ENCODE assay signal across 9 mouse cellular contexts in genomic region chr10:62328886-62329412, GRCm38 (mm10). TPM values are rescaled to one million over a fixed set of nuclear protein-coding genes. Genes with fewer than 3 reads are reported as not detected.
DNase-seq lines count a peak whose midpoint lies in the region; ATAC-seq and TF ChIP-seq lines count a peak whose summit lies in the region.
"Had no signal": no experiment of that assay in that cellular context is flagged by ENCODE, and none has a peak within 500 bp of the region (broad histone marks: within the 10 kb centered on the region; RNA-seq: fewer than 3 reads in every experiment).

No protein-coding gene starts in this region.

- H3K4me1 ChIP-seq in heart, embryonic 11.5 days (ENCODE audit: control insufficient read depth, insufficient read depth, low read length) = peaks cover 73% of the 10 kb centered on the region
- peaks cover 41% of the 10 kb centered on the region for H3K4me1 ChIP-seq in thymus, adult 2 months (replicated peaks; ENCODE audit: control insufficient read depth, insufficient read depth, low read length)
- H3K4me1 ChIP-seq in heart, embryonic 16.5 days (ENCODE audit: control insufficient read depth, insufficient read depth, low read length) = peaks cover 68% of the 10 kb centered on the region
- H3K4me1 ChIP-seq in stomach, postnatal 0 days (replicated peaks; ENCODE audit: control insufficient read depth, insufficient read depth) = no peaks in the 10 kb centered on the region

- H3K4me2 ChIP-seq in heart, embryonic 11.5 days = no peak overlapping the region
- no peak overlapping the region for H3K4me2 ChIP-seq in heart, embryonic 16.5 days (ENCODE audit: low read depth, low read length)
- no peak overlapping the region for H3K4me2 ChIP-seq in stomach, postnatal 0 days (replicated peaks; ENCODE audit: low read depth)

- no peaks in the 10 kb centered on the region for H3K9me3 ChIP-seq in heart, embryonic 11.5 days (replicated peaks; ENCODE audit: control insufficient read depth, low read length)
- no peaks in the 10 kb centered on the region for H3K9me3 ChIP-seq in heart, embryonic 16.5 days (replicated peaks; ENCODE audit: control insufficient read depth, low read length)
- no peaks in the 10 kb centered on the region for H3K9me3 ChIP-seq in stomach, postnatal 0 days (ENCODE audit: control insufficient read depth, low read length)

- no peaks in the 10 kb centered on the region for H3K27me3 ChIP-seq in heart, embryonic 11.5 days (ENCODE audit: control insufficient read depth, insufficient read depth, low read length)
- H3K27me3 ChIP-seq in thymus, adult 2 months (ENCODE audit: control insufficient read depth, insufficient read depth, low read length) = no peaks in the 10 kb centered on the region
- H3K27me3 ChIP-seq in heart, embryonic 16.5 days (ENCODE audit: control insufficient read depth, insufficient read depth, low read length) = no peaks in the 10 kb centered on the region
- H3K27me3 ChIP-seq in stomach, postnatal 0 days (ENCODE audit: control insufficient read depth, insufficient read depth, low read length) = no peaks in the 10 kb centered on the region

- peak overlapping the region; percentile 90 for H3K27ac ChIP-seq in heart, embryonic 11.5 days (ENCODE audit: low read depth, low read length)
- no peak overlapping the region for H3K27ac ChIP-seq in thymus, adult 2 months (ENCODE audit: control insufficient read depth, insufficient read depth, low read length)
- peak overlapping the region; percentile 95 for H3K27ac ChIP-seq in heart, embryonic 16.5 days (ENCODE audit: low read length)
- H3K27ac ChIP-seq in stomach, postnatal 0 days (replicated peaks) = no peak overlapping the region

- no peak for TF ChIP-seq CTCF in thymus, adult 2 months (IDR thresholded peaks at IDR 0.05; ENCODE audit: borderline replicate concordance, control insufficient read depth, extremely low read depth, insufficient read depth, low read length, poor library complexity)
- peak; percentile 43 for TF ChIP-seq CTCF in stomach, postnatal 0 days (IDR thresholded peaks at IDR 0.05; ENCODE audit: low read depth)

- no peak for TF ChIP-seq POLR2A in thymus, adult 2 months (IDR thresholded peaks at IDR 0.05; ENCODE audit: control insufficient read depth, extremely low read depth, insufficient read depth, low read length, poor library complexity)

- WGBS in heart, embryonic 11.5 days (ENCODE audit: insufficient replicate concordance) = 86% methylated on average over 10 of the region's 10 CpGs
- WGBS in thymus, adult 2 months = 33% methylated on average over 10 of the region's 10 CpGs
- 84% methylated on average over 10 of the region's 10 CpGs for WGBS in heart, embryonic 16.5 days
- 89% methylated on average over 10 of the region's 10 CpGs for WGBS in stomach, postnatal 0 days

- H3K36me3 ChIP-seq in heart, embryonic 11.5 days (ENCODE audit: control insufficient read depth, insufficient read depth, low read length) = peaks cover 3% of the 10 kb centered on the region; the same call in 1 of the 2 replicates
- no peaks in the 10 kb centered on the region for H3K36me3 ChIP-seq in thymus, adult 2 months (ENCODE audit: control insufficient read depth, insufficient read depth, low read length)
- 0 out of 2 replicates have a peak, but pooled peaks cover 2% of the 10 kb centered on the region for H3K36me3 ChIP-seq in heart, embryonic 16.5 days (ENCODE audit: control insufficient read depth, insufficient read depth)
- no peaks in the 10 kb centered on the region for H3K36me3 ChIP-seq in stomach, postnatal 0 days (ENCODE audit: control insufficient read depth, insufficient read depth, low read length)

- no peak overlapping the region for H3K4me3 ChIP-seq in heart, embryonic 11.5 days (ENCODE audit: low read depth, low read length)
- H3K4me3 ChIP-seq in thymus, adult 2 months (ENCODE audit: control insufficient read depth, insufficient read depth, low read length) = no peak overlapping the region
- H3K4me3 ChIP-seq in heart, embryonic 16.5 days (ENCODE audit: low read length) = no peak overlapping the region
- no peak overlapping the region for H3K4me3 ChIP-seq in stomach, postnatal 0 days (ENCODE audit: low read depth, low read length)

- intact Hi-C loops in heart, postnatal 25 days (cut with DNase I) = no loop called here

- TF ChIP-seq EP300 in stomach, postnatal 0 days (optimal IDR thresholded peaks at IDR 0.05) = no peak

- DNase-seq in heart, postnatal 25 days (ENCODE audit: low spot score) = no peak
- DNase-seq in thymus, adult 2 months = peak; percentile 24
- no peak for DNase-seq in thymus, postnatal 36 days
- DNase-seq in stomach, postnatal 0 days (ENCODE audit: low spot score) = no peak
- DNase-seq in spleen, adult 12 weeks (ENCODE audit: low spot score) = no peak
- DNase-seq: adrenal gland, postnatal 36 days; right cerebral cortex, adult 18-20 months had no signal

- ATAC-seq in heart, embryonic 11.5 days (replicated peaks; ENCODE audit: insufficient number of reproducible peaks, low FRiP score, low TSS enrichment) = no peak
- ATAC-seq in heart, embryonic 16.5 days (replicated peaks; ENCODE audit: extremely low read depth, insufficient read depth, low FRiP score) = no peak
- ATAC-seq in stomach, postnatal 0 days (ENCODE audit: low FRiP score, low TSS enrichment) = no peak

- no peak overlapping the region; the same call in 1 of the 2 replicates for H3K9ac ChIP-seq in heart, embryonic 11.5 days (ENCODE audit: low read depth, low read length)
- H3K9ac ChIP-seq in heart, embryonic 16.5 days (ENCODE audit: low read length) = peak overlapping the region; percentile 70
- H3K9ac ChIP-seq in stomach, postnatal 0 days (ENCODE audit: low read length) = no peak overlapping the region

RNA-seq across cellular contexts. Expression of gene Hk1, which starts 50.8 kb away (rescaled TPM):
- polyA plus RNA-seq in heart, embryonic 11.5 days (2014; fragmentation: Nextera tagmentation; extraction: Ambion mirVana) = 97.0 and 157 TPM in 2 replicates
- total RNA-seq in heart, postnatal 25 days (2021) = 100 to 1,000 TPM; 123 to 142 TPM
- polyA plus RNA-seq in thymus, adult 2 months (2012; rRNA removed) = 52.1 and 55.5 TPM in 2 replicates
- 232 and 240 TPM in 2 replicates for polyA plus RNA-seq in heart, embryonic 16.5 days (2015; fragmentation: Nextera tagmentation; extraction: Ambion mirVana)
- 35.6 and 36.5 TPM in 2 replicates for polyA plus RNA-seq in stomach, postnatal 0 days (2015; fragmentation: Nextera tagmentation; extraction: Ambion mirVana)

Comparison
In these comparisons a context has a peak if more than half of its experiments do, and no peak if none do; other contexts are left out.
1. H3K27ac ChIP-seq: peak in heart, embryonic 11.5 days (single experiment) and heart, embryonic 16.5 days (single experiment); none in thymus, adult 2 months (single experiment) and stomach, postnatal 0 days (single experiment).